Mouse (Mus musculus): ENCODE data around the gene Dcaf7.

DNA sequence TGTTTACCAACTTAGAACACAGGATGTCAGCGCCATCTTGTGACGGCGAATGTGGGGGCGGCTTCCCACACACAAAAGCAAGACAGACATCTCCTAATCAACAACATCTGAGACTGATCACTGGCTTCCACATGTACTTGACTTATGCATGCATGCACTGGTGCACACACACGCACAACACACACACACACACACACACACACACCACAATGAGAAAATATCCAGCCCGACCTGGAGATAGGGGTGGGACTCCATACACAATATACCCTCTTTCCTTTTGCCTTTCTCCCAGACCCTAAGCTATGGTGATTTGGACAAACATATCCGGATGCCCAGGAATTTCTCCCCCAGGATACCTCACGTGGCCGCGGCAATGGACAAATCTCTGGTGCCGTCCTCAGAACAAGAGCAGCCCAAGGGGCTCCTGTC, 3.2 kb upstream of the Dcaf7 start:
- TF ChIP-seq CTCF (IDR thresholded peaks at IDR 0.05; ENCODE audit: borderline replicate concordance, control insufficient read depth, extremely low read depth, insufficient read depth, low read length, poor library complexity): no peak
- no peak for TF ChIP-seq POLR2A (IDR thresholded peaks at IDR 0.05; ENCODE audit: control insufficient read depth, extremely low read depth, insufficient read depth, low read length, poor library complexity)
